Mouse (Mus musculus): ENCODE data around the gene Rbbp4.

DNA sequence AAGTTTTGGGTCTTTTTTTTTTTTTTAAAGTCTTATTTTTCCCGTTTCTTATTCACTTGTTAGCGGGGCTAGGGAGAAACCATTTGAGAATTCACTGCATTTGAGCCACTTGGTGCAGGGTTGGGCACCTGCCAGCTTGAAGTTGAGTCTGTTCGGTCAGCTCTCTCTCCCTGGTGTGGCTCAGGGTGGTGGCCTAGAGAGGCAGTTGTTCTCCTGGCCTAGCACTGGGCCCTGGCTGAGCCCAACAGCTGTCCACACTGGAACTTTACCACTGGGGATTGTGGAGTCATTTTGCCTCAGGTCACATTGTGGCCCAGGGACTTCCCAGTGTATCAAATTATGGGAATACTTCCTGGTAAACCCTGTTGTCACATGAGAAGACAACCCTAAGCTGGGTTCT lies 47.1 kb downstream of the Rbbp4 start:
- no peak for TF ChIP-seq POLR2A (IDR thresholded peaks at IDR 0.05; ENCODE audit: low read depth, low read length)
- TF ChIP-seq CTCF (IDR thresholded peaks at IDR 0.05; ENCODE audit: extremely low read depth, insufficient read length, insufficient replicate concordance, low read depth, low read length), result no peak

Data from small intestine, adult 2 months (tissue).